Mouse (Mus musculus): ENCODE measurements around the gene Iah1. TPM values are rescaled to one million over a fixed set of nuclear protein-coding genes. Genes with fewer than 3 reads are reported as not detected.

The Iah1 gene
- polyA plus RNA-seq, 1 experiment from 2014 or later = 68.9 TPM

DNA sequence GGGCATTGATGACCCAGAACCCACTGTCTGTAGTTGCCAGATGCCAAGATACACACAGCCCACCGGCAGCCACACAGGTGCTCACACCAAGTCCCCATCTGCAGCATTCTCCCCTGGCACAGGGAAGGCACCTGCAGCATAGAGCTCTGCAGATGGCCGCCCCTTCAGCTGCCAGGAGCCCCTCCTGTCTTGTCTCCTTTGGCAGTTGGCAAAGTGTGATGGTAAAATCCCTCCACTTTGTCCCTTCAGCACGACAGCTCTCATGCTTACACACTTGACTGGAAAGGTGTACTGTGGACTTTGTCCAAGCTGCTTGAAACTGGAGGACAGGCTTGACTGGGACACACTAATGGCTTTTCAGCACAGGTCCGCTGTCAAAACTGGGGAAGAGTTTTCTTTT lies 4.1 kb downstream of the Iah1 start:
- WGBS = 85% methylated on average over 4 of the region's 4 CpGs
- no peak overlapping the region for H3K4me3 ChIP-seq (replicated peaks)
- 0 out of 2 replicates have a peak, but pooled peaks cover 5% of the 10 kb centered on the region for H3K4me1 ChIP-seq (replicated peaks)
- peaks cover 61% of the 10 kb centered on the region for H3K36me3 ChIP-seq
- H3K9ac ChIP-seq (replicated peaks) = no peak overlapping the region
- H3K27ac ChIP-seq = no peak overlapping the region
- H3K4me2 ChIP-seq = no peak overlapping the region
- no peaks in the 10 kb centered on the region for H3K9me3 ChIP-seq
- H3K27me3 ChIP-seq = no peaks in the 10 kb centered on the region
- ATAC-seq (ENCODE audit: insufficient number of reproducible peaks, insufficient read depth, low FRiP score, low TSS enrichment, low read depth) = no peak

DNA sequence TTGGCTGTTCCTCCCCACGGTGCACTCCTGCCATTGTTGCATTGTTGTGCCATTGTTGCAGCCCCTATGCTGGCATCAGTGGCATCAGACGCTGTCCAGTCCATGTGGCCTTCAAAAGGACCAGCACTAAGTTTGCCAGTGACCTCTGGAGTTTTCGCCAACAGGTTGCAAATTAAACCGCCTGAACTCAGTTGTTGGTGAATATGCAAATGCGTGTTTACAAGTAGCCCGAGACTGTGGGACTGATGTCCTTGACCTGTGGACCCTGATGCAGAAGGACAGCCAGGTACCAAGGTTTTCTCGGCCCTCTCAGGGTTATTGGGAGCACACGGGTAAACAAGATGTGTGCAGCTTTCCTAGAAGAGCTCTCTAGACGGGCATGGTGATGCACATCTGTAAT lies 5.0 kb downstream of the Iah1 start:
- Histone ChIP-seq H3K9me3 (no peaks in the 10 kb centered on the region), H3K4me3 (replicated peaks) (no peak overlapping the region), H3K27me3 (no peaks in the 10 kb centered on the region), H3K4me2 (no peak overlapping the region), H3K27ac (no peak overlapping the region), H3K36me3 (peaks cover 67% of the 10 kb centered on the region), H3K9ac (replicated peaks) (no peak overlapping the region), H3K4me1 (replicated peaks) (0 out of 2 replicates have a peak, but pooled peaks cover 5% of the 10 kb centered on the region)
- no peak for ATAC-seq (ENCODE audit: insufficient number of reproducible peaks, insufficient read depth, low FRiP score, low TSS enrichment, low read depth)
- WGBS = 83% methylated on average over 9 of the region's 9 CpGs

DNA sequence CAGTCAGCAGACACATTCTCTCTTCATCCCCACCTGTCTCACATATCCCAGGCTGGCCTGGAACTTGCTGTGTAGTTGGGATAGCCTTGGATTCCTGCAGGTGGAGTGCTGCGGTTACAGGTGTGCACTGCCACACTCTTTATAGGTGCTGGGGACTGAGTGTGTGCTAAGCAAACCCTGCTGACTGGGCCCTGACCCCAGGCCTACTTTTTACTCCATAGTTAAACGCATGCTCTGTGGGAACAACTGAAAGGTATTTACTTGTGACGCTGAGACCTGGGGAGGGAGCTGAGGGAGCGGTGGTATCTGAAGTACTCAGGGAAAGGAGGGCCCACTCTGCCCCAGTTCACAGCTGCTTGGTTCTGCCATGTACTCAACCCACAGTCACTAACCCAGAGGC lies 6.1 kb downstream of the Iah1 start:
- Histone ChIP-seq H3K27me3 (no peaks in the 10 kb centered on the region), H3K9ac (replicated peaks) (no peak overlapping the region), H3K4me3 (replicated peaks) (no peak overlapping the region), H3K27ac (no peak overlapping the region), H3K36me3 (peaks cover 79% of the 10 kb centered on the region), H3K4me1 (replicated peaks) (no peaks in the 10 kb centered on the region), H3K9me3 (no peaks in the 10 kb centered on the region), H3K4me2 (no peak overlapping the region)
- WGBS = 85% methylated on average over 4 of the region's 4 CpGs
- ATAC-seq (ENCODE audit: insufficient number of reproducible peaks, insufficient read depth, low FRiP score, low TSS enrichment, low read depth) = no peak

DNA sequence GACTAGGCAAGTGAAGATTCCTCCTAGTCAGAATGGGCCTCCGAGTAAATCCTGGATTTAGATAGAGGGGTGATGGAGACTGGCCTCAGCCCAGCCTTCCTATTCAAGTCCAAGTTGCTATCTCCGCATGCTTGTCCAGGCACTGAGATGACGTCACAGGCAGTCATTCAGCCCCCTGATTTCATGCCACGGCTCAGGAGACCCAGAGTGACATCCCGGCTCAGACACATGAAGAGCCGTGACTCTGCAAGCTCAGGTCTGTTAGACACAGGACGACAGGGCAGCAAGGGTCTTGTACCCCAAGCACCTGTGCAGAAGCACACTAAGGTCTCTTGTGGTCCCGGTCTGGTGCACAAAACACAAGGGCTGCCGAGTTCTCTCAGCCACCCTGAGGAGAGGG lies 6.7 kb downstream of the Iah1 start:
- WGBS = 96% methylated on average over 9 of the region's 9 CpGs
- no peak overlapping the region for H3K27ac ChIP-seq
- no peaks in the 10 kb centered on the region for H3K4me1 ChIP-seq (replicated peaks)
- H3K9ac ChIP-seq (replicated peaks) = no peak overlapping the region
- H3K4me3 ChIP-seq (replicated peaks) = no peak overlapping the region
- ATAC-seq (ENCODE audit: insufficient number of reproducible peaks, insufficient read depth, low FRiP score, low TSS enrichment, low read depth) = no peak
- no peaks in the 10 kb centered on the region for H3K27me3 ChIP-seq
- H3K36me3 ChIP-seq = peaks cover 84% of the 10 kb centered on the region
- no peak overlapping the region for H3K4me2 ChIP-seq
- H3K9me3 ChIP-seq = no peaks in the 10 kb centered on the region

DNA sequence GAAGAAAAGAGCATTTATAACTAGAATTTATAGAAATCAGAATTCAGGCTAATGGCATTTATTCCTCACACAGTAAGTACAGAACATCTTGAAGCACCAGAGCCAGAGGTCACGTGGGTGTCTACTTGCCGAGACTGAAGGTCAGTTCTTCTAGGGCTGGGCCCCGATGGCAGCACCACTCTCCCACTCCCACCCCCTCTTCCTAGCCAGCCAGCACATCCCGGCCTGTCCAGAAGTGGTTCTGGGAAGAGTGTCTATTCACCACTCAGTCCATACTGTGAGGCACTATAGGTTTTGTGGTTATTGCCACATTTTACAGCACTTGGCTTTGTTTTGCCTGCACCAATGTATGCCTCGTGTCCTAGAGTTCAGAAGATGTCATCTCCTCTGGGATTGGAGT lies 7.9 kb downstream of the Iah1 start:
- no peak overlapping the region for H3K9ac ChIP-seq (replicated peaks)
- H3K9me3 ChIP-seq = no peaks in the 10 kb centered on the region
- no peaks in the 10 kb centered on the region for H3K27me3 ChIP-seq
- WGBS = 87% methylated on average over 5 of the region's 5 CpGs
- no peak for ATAC-seq (ENCODE audit: insufficient number of reproducible peaks, insufficient read depth, low FRiP score, low TSS enrichment, low read depth)
- H3K36me3 ChIP-seq = peaks cover 93% of the 10 kb centered on the region
- no peak overlapping the region for H3K4me2 ChIP-seq
- H3K4me3 ChIP-seq (replicated peaks) = no peak overlapping the region
- no peak overlapping the region for H3K27ac ChIP-seq
- no peaks in the 10 kb centered on the region for H3K4me1 ChIP-seq (replicated peaks)

DNA sequence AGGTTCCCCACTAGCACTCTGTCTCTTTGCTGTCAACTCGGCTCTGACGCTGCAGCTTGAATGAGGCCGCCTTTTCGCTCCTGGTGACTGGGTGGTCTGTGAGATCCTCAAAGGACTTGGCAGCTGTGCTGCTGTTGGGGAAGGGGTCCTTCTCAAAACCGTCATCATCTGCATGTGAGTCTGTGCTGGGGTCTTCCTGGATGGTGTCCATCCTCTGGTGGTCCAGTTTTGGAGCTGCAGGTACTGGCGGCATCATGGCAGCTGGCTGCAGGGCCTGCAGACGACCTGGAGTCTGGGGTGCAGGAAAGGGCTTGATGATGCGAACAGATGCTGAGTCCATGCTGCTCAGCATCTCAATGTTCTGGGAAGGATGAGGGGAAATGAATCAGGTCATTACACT lies 9.1 kb downstream of the Iah1 start:
- H3K27me3 ChIP-seq = no peaks in the 10 kb centered on the region
- no peak overlapping the region for H3K27ac ChIP-seq
- H3K9me3 ChIP-seq = no peaks in the 10 kb centered on the region
- no peak overlapping the region for H3K4me3 ChIP-seq (replicated peaks)
- 90% methylated on average over 8 of the region's 8 CpGs for WGBS
- no peak overlapping the region for H3K4me2 ChIP-seq
- ATAC-seq (ENCODE audit: insufficient number of reproducible peaks, insufficient read depth, low FRiP score, low TSS enrichment, low read depth) = no peak
- H3K4me1 ChIP-seq (replicated peaks) = no peaks in the 10 kb centered on the region
- H3K9ac ChIP-seq (replicated peaks) = no peak overlapping the region
- peaks cover 93% of the 10 kb centered on the region for H3K36me3 ChIP-seq

DNA sequence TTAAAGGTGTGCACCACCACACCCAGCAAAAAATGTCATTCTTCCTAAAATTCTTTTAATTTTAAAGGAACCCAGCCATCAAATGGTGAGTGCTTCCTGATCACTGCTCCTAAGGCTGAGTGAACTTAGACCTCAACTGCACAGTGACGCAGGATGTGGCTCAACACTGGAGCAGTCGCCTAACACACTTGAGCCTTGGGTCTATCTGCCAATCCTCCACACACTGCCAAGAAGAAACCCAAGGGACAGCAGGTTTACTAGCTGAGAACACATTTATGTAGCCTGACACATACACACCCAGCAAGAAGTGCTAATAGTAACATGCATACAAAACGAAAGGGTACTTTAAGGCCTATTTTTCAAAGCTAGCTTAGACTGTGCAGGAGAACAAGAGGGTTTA lies 10.1 kb downstream of the Iah1 start:
- H3K36me3 ChIP-seq = peaks cover 92% of the 10 kb centered on the region
- no peaks in the 10 kb centered on the region for H3K9me3 ChIP-seq
- H3K9ac ChIP-seq (replicated peaks) = no peak overlapping the region
- no peak overlapping the region for H3K27ac ChIP-seq
- no peak overlapping the region for H3K4me3 ChIP-seq (replicated peaks)
- WGBS = 89% methylated on average over 3 of the region's 3 CpGs
- no peak overlapping the region for H3K4me2 ChIP-seq
- no peaks in the 10 kb centered on the region for H3K27me3 ChIP-seq
- ATAC-seq (ENCODE audit: insufficient number of reproducible peaks, insufficient read depth, low FRiP score, low TSS enrichment, low read depth) = no peak
- H3K4me1 ChIP-seq (replicated peaks) = no peaks in the 10 kb centered on the region

DNA sequence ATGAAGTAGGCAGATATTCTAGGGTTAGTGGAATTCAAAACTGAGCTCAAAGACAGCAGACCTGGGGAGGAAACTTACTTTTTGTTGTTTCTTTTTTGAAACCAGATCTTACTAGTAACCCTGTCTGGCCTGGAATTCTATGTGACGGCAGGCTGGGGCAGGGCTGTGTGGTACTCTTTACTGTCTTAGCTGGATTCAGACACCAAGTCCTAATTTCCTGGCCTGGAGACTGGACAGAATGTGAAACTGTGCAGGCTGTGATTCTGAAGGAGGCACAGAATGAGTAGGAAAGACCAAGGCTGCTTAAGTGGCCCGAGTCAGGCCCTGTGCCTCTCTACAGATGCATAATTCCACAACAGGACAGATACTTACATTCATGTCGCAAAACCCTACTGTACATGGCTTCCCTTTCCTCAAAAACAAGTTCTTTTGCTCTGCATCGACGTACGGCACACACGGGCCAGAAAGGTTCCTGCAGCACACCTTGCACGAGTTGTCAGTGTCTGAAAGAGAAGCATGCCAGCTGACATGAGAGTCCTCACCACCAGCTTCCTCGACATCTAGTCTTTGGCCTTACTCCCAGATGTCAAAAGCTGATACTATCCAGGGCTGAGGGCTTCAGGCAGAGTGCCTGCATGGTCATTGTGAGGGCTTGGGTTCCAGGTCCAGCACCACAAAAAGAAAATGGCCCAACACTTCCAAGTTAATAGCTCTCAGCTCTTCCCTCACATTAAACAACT lies 13.6 kb downstream of the Iah1 start:
- no peaks in the 10 kb centered on the region for H3K9me3 ChIP-seq
- no peak overlapping the region for H3K4me3 ChIP-seq (replicated peaks)
- 89% methylated on average over 9 of the region's 9 CpGs for WGBS
- H3K4me2 ChIP-seq = no peak overlapping the region
- no peaks in the 10 kb centered on the region for H3K4me1 ChIP-seq (replicated peaks)
- ATAC-seq (ENCODE audit: insufficient number of reproducible peaks, insufficient read depth, low FRiP score, low TSS enrichment, low read depth) = no peak
- no peak overlapping the region for H3K27ac ChIP-seq
- H3K9ac ChIP-seq (replicated peaks) = no peak overlapping the region
- H3K27me3 ChIP-seq = no peaks in the 10 kb centered on the region
- peaks cover 97% of the 10 kb centered on the region for H3K36me3 ChIP-seq

DNA sequence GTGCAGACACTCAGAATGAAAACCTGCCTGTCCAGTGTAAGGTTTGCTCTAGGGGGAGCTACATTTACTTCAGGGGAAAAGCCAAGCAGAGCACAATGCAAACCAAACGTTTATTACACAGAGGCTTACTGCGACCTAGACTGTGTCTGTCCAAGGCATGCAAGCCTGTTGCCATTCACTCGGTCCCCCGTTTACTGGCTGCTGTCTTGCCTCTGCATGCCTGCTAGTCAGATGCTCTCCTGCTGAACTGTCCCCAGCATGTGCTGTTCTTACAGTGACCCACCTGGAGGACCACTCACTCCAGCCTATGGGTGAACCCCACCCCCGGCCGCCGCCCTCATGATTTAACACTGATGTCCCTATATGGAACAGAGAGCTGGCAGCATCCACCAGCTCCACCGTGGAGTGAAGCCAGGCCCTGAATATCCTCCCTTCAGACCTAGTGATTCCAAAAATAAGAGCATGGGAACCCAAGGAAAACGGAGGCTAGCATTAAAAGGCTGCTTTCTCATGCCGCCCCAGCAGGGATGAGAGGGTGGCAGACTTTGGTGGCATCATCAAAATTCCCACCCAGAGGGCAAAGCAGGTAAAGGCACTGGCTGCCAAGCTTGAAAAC lies 14.9 kb downstream of the Iah1 start:
- Histone ChIP-seq H3K9ac (replicated peaks) (no peak overlapping the region), H3K36me3 (peaks cover 96% of the 10 kb centered on the region), H3K4me1 (replicated peaks) (no peaks in the 10 kb centered on the region), H3K4me2 (no peak overlapping the region), H3K27me3 (no peaks in the 10 kb centered on the region), H3K4me3 (replicated peaks) (no peak overlapping the region), H3K9me3 (no peaks in the 10 kb centered on the region), H3K27ac (no peak overlapping the region)
- WGBS = 88% methylated on average over 10 of the region's 10 CpGs
- no peak for ATAC-seq (ENCODE audit: insufficient number of reproducible peaks, insufficient read depth, low FRiP score, low TSS enrichment, low read depth)

DNA sequence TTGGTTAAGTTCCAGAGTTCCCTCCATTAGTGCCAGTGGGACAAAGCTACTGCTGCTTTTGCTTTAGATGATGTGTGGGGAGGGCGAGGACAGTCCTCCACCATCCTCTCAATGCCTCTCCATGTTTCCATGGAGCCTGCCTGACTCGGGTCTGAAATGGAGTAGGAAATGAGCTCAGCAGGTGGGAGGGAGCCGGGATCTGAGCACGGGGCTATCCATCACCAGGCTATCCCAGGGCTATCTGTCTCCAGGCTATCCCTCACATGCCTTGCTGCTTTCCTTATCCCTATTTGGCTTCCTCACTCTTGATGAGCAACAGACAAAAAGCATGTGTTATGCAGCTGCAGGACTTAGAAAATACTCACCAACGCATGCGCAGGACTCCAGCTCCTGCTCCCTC lies 15.5 kb downstream of the Iah1 start:
- Histone ChIP-seq H3K4me1 (replicated peaks) (no peaks in the 10 kb centered on the region), H3K27ac (no peak overlapping the region), H3K9ac (replicated peaks) (no peak overlapping the region), H3K4me2 (no peak overlapping the region), H3K4me3 (replicated peaks) (no peak overlapping the region), H3K9me3 (no peaks in the 10 kb centered on the region), H3K27me3 (no peaks in the 10 kb centered on the region), H3K36me3 (peaks cover 95% of the 10 kb centered on the region)
- WGBS = 79% methylated on average over 6 of the region's 6 CpGs
- ATAC-seq (ENCODE audit: insufficient number of reproducible peaks, insufficient read depth, low FRiP score, low TSS enrichment, low read depth) = no peak

DNA sequence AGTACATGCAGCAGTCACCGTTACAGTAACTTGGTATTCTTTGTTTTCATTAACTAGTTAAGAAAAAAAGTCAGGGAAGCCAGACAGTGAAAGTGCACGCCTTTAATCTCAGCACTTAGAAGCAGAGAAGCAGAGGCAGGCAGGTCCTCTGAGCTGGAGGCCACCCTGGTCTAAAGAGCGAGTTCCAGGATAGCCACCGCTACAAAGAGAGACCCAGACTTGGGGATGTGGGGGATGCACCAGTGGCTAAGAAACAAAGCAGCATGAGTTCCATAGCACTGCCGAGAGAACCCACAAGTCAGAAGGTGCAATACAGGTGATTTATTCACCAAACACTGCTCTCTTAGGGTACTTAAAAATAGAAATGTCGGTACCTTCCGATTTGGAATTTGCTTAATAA lies 16.8 kb downstream of the Iah1 start:
- no peak overlapping the region for H3K4me3 ChIP-seq (replicated peaks)
- no peaks in the 10 kb centered on the region for H3K9me3 ChIP-seq
- no peak overlapping the region for H3K4me2 ChIP-seq
- H3K27ac ChIP-seq = no peak overlapping the region
- no peaks in the 10 kb centered on the region for H3K4me1 ChIP-seq (replicated peaks)
- ATAC-seq (ENCODE audit: insufficient number of reproducible peaks, insufficient read depth, low FRiP score, low TSS enrichment, low read depth) = no peak
- 94% methylated on average over 7 of the region's 7 CpGs for WGBS
- H3K9ac ChIP-seq (replicated peaks) = no peak overlapping the region
- peaks cover 86% of the 10 kb centered on the region for H3K36me3 ChIP-seq
- H3K27me3 ChIP-seq = no peaks in the 10 kb centered on the region

DNA sequence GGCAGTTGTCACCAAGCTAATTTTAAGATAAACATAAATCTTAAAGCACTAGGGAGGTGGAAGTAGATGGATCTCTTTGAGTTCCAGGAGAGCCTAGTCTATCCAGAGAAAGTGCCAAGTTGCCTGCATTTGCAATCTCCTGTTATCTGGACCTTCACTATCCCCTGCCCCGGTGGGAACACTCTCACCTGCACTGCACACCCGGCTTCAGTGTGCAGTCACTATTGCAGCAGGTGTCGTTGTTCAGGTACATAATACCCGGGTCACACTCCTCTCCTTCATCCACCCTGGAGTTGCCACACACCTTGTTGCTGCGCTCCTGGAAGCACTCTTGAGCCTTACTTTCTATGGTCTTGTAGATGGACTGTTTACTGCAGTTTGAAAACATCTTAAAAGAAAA lies 17.6 kb downstream of the Iah1 start:
- Histone ChIP-seq H3K4me2 (no peak overlapping the region), H3K4me3 (replicated peaks) (no peak overlapping the region), H3K27me3 (no peaks in the 10 kb centered on the region), H3K9me3 (no peaks in the 10 kb centered on the region), H3K9ac (replicated peaks) (no peak overlapping the region), H3K4me1 (replicated peaks) (no peaks in the 10 kb centered on the region), H3K36me3 (peaks cover 80% of the 10 kb centered on the region), H3K27ac (no peak overlapping the region)
- ATAC-seq (ENCODE audit: insufficient number of reproducible peaks, insufficient read depth, low FRiP score, low TSS enrichment, low read depth) = no peak
- WGBS = 97% methylated on average over 5 of the region's 5 CpGs
